Mouse (Mus musculus): Measurements from ENCODE around the gene Bend3. TPM values are rescaled to one million over a fixed set of nuclear protein-coding genes. Genes with fewer than 3 reads are reported as not detected.

Gene Bend3
- polyA plus RNA-seq, 1 experiment = 0.16 TPM

DNA sequence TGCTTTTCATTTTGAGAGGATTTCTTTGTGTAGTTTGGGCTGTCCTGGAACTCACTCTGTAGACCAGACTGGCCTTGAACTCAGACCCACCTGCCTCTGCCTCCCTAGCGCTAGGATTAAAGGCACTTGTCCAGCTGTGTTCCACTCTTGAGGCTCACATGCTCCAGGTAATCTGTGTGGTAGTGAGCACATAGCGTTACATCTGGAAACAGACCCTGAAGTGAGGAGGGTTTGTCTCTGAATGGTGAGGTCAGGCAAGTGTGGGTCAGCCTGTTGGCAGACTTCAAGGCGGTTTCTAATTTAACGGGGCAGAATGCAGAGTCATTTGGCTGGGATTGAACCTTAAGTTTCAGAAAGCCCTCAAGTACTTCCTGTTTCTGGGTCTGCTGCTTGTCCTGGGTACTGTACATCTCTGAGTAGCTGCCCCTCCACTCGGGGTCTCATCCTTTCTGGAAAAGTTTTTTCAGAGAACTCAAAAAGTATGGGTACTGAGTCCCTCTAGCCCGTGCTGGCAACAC, 7.2 kb downstream of the Bend3 start:
- Histone ChIP-seq H3K9me3 (ENCODE audit: control insufficient read depth, low read length) (no peaks in the 10 kb centered on the region), H3K4me3 (replicated peaks) (no peak overlapping the region), H3K27me3 (ENCODE audit: control insufficient read depth) (no peaks in the 10 kb centered on the region), H3K36me3 (ENCODE audit: control insufficient read depth) (no peaks in the 10 kb centered on the region), H3K4me1 (ENCODE audit: control insufficient read depth) (peaks cover 28% of the 10 kb centered on the region)
- TF ChIP-seq GATA1 (IDR thresholded peaks at IDR 0.05; ENCODE audit: low read length) (no peak), TAL1 (IDR thresholded peaks at IDR 0.05; ENCODE audit: low read length) (no peak)

DNA sequence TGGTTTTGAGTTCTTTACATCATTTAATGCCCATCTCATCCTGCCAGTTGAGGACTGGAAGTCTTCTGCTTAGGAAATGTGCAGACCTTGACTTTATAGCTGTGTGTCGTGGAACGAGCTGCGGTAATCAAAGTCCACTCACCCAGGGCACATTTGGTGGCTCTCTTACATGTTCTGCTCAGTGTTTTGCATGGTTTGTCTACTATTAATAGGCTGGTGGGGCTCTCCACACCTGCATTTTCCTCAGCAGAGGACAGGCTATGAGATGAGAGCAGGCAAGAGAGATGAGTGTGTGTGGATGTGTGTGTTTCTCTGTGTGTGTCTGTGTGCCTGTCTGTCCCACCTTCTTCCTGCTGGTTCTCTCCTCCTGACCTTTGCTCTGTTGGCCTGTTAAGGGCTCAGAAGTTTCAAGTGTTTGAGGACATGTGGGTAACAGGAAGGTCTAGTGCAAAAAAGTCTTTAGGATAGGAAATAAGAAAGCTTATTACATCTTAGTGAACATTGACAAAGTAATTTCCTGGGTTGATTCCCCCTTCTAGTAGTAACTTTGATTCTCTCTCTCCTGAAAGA, 8.9 kb downstream of the Bend3 start:
- peaks cover 11% of the 10 kb centered on the region for H3K4me1 ChIP-seq (ENCODE audit: control insufficient read depth)
- no peak for TF ChIP-seq GATA1 (IDR thresholded peaks at IDR 0.05; ENCODE audit: low read length)
- no peak for TF ChIP-seq TAL1 (IDR thresholded peaks at IDR 0.05; ENCODE audit: low read length)

DNA sequence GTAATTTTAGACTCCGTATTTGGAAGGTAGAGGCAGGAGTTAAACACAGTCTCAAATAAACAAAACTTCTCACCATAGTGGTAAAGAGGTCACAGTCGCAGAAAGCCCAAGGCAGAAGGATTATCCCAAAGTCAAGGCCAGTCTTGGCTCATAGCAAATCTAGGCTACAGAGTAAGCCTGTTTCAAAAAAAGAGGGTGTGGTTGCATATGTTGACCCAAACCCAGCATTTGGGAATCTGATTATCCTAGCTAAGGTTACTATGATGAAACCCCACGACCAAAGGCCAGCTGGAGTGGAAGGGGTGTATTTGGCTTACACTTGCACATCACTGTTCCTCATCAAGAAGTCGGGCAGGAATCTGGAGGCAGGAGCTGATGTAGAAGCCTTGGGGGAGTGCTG, 9.6 kb downstream of the Bend3 start:
- no peak overlapping the region for H3K4me3 ChIP-seq (replicated peaks)
- peaks cover 9% of the 10 kb centered on the region for H3K4me1 ChIP-seq (ENCODE audit: control insufficient read depth)
- no peaks in the 10 kb centered on the region for H3K9me3 ChIP-seq (ENCODE audit: control insufficient read depth, low read length)
- H3K27me3 ChIP-seq (ENCODE audit: control insufficient read depth) = no peaks in the 10 kb centered on the region
- H3K36me3 ChIP-seq (ENCODE audit: control insufficient read depth) = no peaks in the 10 kb centered on the region
- TF ChIP-seq TAL1 (IDR thresholded peaks at IDR 0.05; ENCODE audit: low read length) = no peak
- TF ChIP-seq GATA1 (IDR thresholded peaks at IDR 0.05; ENCODE audit: low read length) = no peak

More for the DNA sequence above, 8.9 kb downstream of the Bend3 start:
- Histone ChIP-seq H3K36me3 (ENCODE audit: control insufficient read depth) (no peaks in the 10 kb centered on the region), H3K9me3 (ENCODE audit: control insufficient read depth, low read length) (no peaks in the 10 kb centered on the region), H3K27me3 (ENCODE audit: control insufficient read depth) (no peaks in the 10 kb centered on the region), H3K4me3 (replicated peaks) (no peak overlapping the region)

DNA sequence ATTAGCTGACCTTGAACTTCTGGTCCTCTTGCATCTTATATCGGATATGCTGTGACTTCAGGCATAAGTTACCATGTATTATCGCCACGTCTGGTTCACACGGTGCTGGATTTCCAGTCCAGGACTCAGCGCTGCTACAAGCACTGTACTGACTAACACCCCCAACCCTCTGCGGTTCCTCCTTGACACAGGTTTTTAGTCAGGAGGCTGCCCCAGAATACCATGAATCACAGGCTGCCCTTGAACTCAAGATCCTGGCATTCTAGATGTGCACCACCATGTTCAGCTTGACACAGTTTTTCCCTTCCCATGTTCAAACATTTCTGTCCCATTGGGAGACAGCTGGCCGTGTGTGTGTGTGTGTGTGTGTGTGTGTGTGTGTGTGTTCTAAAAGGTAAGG, 10.5 kb downstream of the Bend3 start:
- no peaks in the 10 kb centered on the region for H3K9me3 ChIP-seq (ENCODE audit: control insufficient read depth, low read length)
- no peak overlapping the region for H3K4me3 ChIP-seq (replicated peaks)
- H3K4me1 ChIP-seq (ENCODE audit: control insufficient read depth) = peaks cover 5% of the 10 kb centered on the region; the same call in 1 of the 2 replicates
- no peak for TF ChIP-seq TAL1 (IDR thresholded peaks at IDR 0.05; ENCODE audit: low read length)
- no peak for TF ChIP-seq GATA1 (IDR thresholded peaks at IDR 0.05; ENCODE audit: low read length)
- H3K36me3 ChIP-seq (ENCODE audit: control insufficient read depth) = peaks cover 4% of the 10 kb centered on the region
- H3K27me3 ChIP-seq (ENCODE audit: control insufficient read depth) = no peaks in the 10 kb centered on the region

DNA sequence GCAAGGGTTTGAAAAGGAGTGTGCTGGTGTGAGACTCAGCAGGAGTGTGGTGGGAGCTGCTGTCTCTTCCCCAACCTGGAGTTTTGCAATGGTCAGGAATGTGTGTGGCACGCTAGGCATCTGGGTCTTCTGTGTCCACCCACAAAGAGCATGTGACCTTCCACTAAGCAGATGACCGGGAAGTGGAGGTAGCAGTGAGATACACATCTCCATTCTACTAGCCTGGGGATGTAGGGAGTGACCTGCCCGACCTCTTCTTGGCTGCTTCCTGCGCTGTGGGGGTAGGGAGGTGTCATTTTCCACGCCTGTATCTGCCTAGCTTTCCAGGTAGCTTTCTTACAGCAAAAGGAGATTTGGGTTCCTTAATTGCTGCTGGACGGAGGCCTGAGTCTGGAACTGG, 10.9 kb downstream of the Bend3 start:
- peaks cover 4% of the 10 kb centered on the region for H3K36me3 ChIP-seq (ENCODE audit: control insufficient read depth)
- H3K9me3 ChIP-seq (ENCODE audit: control insufficient read depth, low read length) = no peaks in the 10 kb centered on the region
- H3K4me1 ChIP-seq (ENCODE audit: control insufficient read depth) = peaks cover 3% of the 10 kb centered on the region; the same call in 1 of the 2 replicates
- TF ChIP-seq TAL1 (IDR thresholded peaks at IDR 0.05; ENCODE audit: low read length) (no peak), GATA1 (IDR thresholded peaks at IDR 0.05; ENCODE audit: low read length) (no peak)
- no peaks in the 10 kb centered on the region for H3K27me3 ChIP-seq (ENCODE audit: control insufficient read depth)
- no peak overlapping the region for H3K4me3 ChIP-seq (replicated peaks)

DNA sequence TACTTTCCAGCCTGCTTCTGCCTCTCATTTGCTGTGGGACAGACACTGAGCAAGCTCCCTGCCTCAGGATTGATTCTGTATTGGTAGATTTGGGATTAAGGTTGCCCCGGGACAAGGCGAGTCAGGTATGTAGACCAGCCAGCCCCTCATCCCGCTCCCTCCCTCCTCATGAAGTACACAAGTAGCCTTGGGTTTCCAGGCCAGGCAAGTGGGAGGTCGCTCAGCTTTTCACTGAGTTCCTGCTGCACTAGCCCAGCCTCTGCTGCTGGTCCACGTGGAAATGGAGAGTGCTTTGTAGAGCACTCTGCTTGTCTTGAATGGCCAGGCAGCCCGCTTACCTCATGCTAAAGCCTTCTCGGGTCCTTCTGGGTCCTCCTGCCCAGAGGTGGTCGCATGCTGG, 11.4 kb downstream of the Bend3 start:
- H3K27me3 ChIP-seq (ENCODE audit: control insufficient read depth) = no peaks in the 10 kb centered on the region
- TF ChIP-seq GATA1 (IDR thresholded peaks at IDR 0.05; ENCODE audit: low read length) (no peak), TAL1 (IDR thresholded peaks at IDR 0.05; ENCODE audit: low read length) (no peak)
- no peak overlapping the region for H3K4me3 ChIP-seq (replicated peaks)
- H3K36me3 ChIP-seq (ENCODE audit: control insufficient read depth) = peaks cover 6% of the 10 kb centered on the region
- no peaks in the 10 kb centered on the region for H3K9me3 ChIP-seq (ENCODE audit: control insufficient read depth, low read length)
- peaks cover 3% of the 10 kb centered on the region; the same call in 1 of the 2 replicates for H3K4me1 ChIP-seq (ENCODE audit: control insufficient read depth)

DNA sequence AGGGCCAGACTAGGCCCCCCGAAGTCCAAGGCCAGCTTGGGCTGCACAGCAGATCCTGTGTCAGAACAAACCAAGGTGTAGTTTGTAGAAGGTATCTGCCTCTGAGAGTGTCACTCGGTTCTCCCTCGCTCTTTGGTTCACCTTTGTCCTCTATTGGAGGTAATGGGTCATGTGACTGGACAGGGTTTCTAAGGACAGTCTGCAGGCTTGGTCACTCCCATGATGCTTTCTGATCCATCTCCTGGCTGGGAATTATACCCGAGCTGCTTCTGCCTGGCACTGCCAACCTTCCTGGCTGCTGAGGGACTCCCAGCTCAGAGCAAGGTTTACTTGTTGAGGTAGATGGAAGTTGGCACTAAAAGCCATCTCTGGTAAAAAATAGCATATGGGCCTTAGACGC, 12.2 kb downstream of the Bend3 start:
- H3K27me3 ChIP-seq (ENCODE audit: control insufficient read depth) = no peaks in the 10 kb centered on the region
- no peaks in the 10 kb centered on the region for H3K9me3 ChIP-seq (ENCODE audit: control insufficient read depth, low read length)
- H3K4me1 ChIP-seq (ENCODE audit: control insufficient read depth) = peaks cover 3% of the 10 kb centered on the region; the same call in 1 of the 2 replicates
- peaks cover 12% of the 10 kb centered on the region for H3K36me3 ChIP-seq (ENCODE audit: control insufficient read depth)
- TF ChIP-seq TAL1 (IDR thresholded peaks at IDR 0.05; ENCODE audit: low read length) = no peak
- TF ChIP-seq GATA1 (IDR thresholded peaks at IDR 0.05; ENCODE audit: low read length) = no peak
- no peak overlapping the region for H3K4me3 ChIP-seq (replicated peaks)

DNA sequence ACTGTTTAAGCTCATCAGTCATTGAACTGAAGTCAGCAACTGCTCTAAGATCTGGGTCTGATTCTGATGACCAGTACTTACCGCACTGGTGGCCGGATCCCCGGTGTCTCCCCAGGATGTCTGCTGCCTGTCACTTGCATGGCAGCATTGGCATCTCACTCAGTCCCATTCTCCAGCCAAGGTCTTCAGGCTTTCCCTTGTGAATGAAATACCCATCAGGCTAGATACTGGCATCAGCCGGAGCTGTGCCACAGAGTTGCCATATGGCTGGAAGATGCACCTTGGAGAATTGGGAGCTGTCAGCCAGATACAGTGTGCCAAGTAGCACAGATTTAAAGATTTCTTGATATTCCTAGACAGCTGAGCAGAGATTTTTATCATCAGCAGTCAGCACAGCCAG, 24.0 kb downstream of the Bend3 start:
- peaks cover 21% of the 10 kb centered on the region for H3K36me3 ChIP-seq (ENCODE audit: control insufficient read depth)
- no peak overlapping the region for H3K4me3 ChIP-seq (replicated peaks)
- TF ChIP-seq GATA1 (IDR thresholded peaks at IDR 0.05; ENCODE audit: low read length) (no peak), TAL1 (IDR thresholded peaks at IDR 0.05; ENCODE audit: low read length) (no peak)
- no peaks in the 10 kb centered on the region for H3K9me3 ChIP-seq (ENCODE audit: control insufficient read depth, low read length)
- H3K27me3 ChIP-seq (ENCODE audit: control insufficient read depth) = no peaks in the 10 kb centered on the region
- H3K4me1 ChIP-seq (ENCODE audit: control insufficient read depth) = no peaks in the 10 kb centered on the region

DNA sequence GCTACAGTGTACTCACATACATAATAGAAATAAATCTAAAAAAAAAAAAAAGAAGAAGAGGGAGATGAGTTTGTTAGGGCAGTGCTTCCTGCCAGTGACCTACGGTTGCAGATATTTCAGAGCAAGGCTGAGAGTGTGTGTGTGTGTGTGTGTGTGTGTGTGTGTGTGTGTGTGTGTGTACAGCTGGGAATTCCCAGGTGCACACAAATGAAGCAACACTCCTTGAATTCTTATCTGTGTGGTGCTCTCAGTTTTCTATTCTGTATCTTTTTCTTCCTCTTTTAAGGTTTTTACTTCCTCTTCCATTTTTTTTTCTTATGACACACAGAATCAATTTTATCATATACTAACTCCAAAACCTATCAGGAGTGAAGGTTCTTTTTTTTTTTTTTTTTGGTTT, 25.7 kb downstream of the Bend3 start:
- Histone ChIP-seq H3K4me1 (ENCODE audit: control insufficient read depth) (no peaks in the 10 kb centered on the region), H3K9me3 (ENCODE audit: control insufficient read depth, low read length) (no peaks in the 10 kb centered on the region), H3K4me3 (replicated peaks) (no peak overlapping the region), H3K27me3 (ENCODE audit: control insufficient read depth) (no peaks in the 10 kb centered on the region), H3K36me3 (ENCODE audit: control insufficient read depth) (peaks cover 11% of the 10 kb centered on the region)
- TF ChIP-seq TAL1 (IDR thresholded peaks at IDR 0.05; ENCODE audit: low read length) = no peak

DNA sequence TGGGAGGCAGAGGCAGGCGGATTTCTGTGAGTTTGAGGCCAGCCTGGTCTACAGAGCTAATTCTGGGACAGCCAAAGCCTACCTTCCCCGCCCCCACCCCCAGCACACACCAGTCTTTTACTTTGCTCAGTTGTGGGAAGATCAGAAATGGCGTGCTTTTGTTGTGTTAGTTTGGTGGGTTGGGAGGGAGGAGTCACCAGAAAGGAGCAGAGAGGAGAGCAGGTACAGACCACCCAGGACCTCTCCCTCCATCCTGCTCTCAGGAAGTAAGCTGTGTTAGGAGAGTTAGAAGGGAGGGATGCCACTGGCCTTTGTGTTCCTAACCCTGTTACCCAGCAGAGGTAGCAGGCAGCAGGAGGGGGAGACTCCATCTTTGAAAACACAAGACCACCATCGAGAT, 28.4 kb downstream of the Bend3 start:
- TF ChIP-seq GATA1 (IDR thresholded peaks at IDR 0.05; ENCODE audit: low read length) (no peak), TAL1 (IDR thresholded peaks at IDR 0.05; ENCODE audit: low read length) (no peak)
- Histone ChIP-seq H3K36me3 (ENCODE audit: control insufficient read depth) (peaks cover 30% of the 10 kb centered on the region), H3K9me3 (ENCODE audit: control insufficient read depth, low read length) (no peaks in the 10 kb centered on the region; the same call in 1 of the 2 replicates), H3K27me3 (ENCODE audit: control insufficient read depth) (no peaks in the 10 kb centered on the region), H3K4me3 (replicated peaks) (no peak overlapping the region), H3K4me1 (ENCODE audit: control insufficient read depth) (no peaks in the 10 kb centered on the region)

Data from erythroblast, embryonic 14.5 days (primary cell).